Mouse (Mus musculus): ENCODE data around the gene Asb10. TPM values are rescaled to one million over a fixed set of nuclear protein-coding genes. Genes with fewer than 3 reads are reported as not detected.

Gene Asb10
- total and polyA plus RNA-seq, 3 experiments: 0.12 to 0.32 TPM; not detected in 1

DNA sequence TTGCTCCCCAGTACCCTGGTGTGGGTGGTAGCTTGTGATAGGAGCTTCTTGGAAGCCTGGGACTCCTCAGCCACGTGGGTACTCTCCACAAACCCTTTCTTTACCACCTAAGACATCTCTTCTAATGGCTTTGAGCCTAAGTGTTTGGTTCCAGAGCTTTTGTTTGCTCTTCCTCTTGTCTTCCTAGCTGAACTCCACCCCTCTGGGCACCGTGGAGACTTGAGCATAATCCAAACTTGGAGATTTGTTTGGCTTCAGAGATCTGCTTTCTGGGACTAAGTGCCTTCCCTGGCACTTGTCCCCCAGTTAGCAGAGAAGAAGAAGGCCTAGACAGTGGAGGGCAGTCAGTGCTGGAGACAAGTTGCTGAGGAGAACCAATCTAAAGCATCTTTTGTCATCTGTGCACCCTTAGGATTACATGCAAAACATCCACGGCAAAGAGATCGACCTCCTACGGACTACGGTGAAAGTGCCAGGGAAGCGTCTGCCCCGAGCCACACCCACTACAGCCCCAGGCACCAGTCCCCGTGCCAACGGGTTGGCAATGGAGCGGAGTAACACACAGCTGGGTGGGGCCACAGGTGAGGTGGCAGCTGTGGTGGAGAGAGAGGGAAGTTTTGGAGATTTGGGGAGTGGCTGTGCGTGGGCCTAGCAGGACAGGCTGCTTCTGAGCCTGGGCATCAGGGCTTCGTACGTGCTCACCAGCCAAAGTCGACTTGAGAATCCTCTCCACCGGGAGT lies 48.1 kb downstream of the Asb10 start:
- Histone ChIP-seq H3K27ac (ENCODE audit: control insufficient read depth, low read depth, low read length) (no peak overlapping the region), H3K9ac (ENCODE audit: control insufficient read depth, low read depth, low read length, poor library complexity, severe bottlenecking) (no peak overlapping the region), H3K4me3 (ENCODE audit: control insufficient read depth in 1 of 2, insufficient read depth in 1 of 2, low read depth in 2 of 2, low read length in 2 of 2) (no peak overlapping the region), H3K4me1 (ENCODE audit: control insufficient read depth in 1 of 2, insufficient read depth in 2 of 2, low read length in 2 of 2) (no peaks in the 10 kb centered on the region), H3K27me3 (ENCODE audit: control insufficient read depth in 1 of 2, insufficient read depth in 2 of 2, low read length in 2 of 2) (no peaks in the 10 kb centered on the region), H3K9me3 (replicated peaks; ENCODE audit: insufficient read depth, low read length) (no peaks in the 10 kb centered on the region), H3K36me3 (ENCODE audit: control insufficient read depth in 1 of 2, insufficient read depth in 2 of 2, low read length in 2 of 2) (peaks cover 0 to 17% of the 10 kb centered on the region in 2 experiments; a peak in 2 of 4 replicates), H3K79me2 (ENCODE audit: control insufficient read depth, insufficient read depth, low read length, poor library complexity) (no peaks in the 10 kb centered on the region)
- DNase-seq (ENCODE audit: low read depth, low spot score): no peak
- TF ChIP-seq NELFE (IDR thresholded peaks at IDR 0.05; ENCODE audit: low read depth, low read length) (no peak), TAL1 (IDR thresholded peaks at IDR 0.05; ENCODE audit: low read length) (no peak), MYB (IDR thresholded peaks at IDR 0.05; ENCODE audit: low read depth, low read length) (no peak), NRF1 (IDR thresholded peaks at IDR 0.05; ENCODE audit: insufficient read depth, low read depth, low read length, poor library complexity, severe bottlenecking) (no peak), SIN3A (IDR thresholded peaks at IDR 0.05; ENCODE audit: low read length) (no peak), RAD21 (IDR thresholded peaks at IDR 0.05; ENCODE audit: low read depth, low read length) (no peak), BHLHE40 (IDR thresholded peaks at IDR 0.05; ENCODE audit: borderline replicate concordance, low read depth, low read length) (no peak), CHD1 (IDR thresholded peaks at IDR 0.05; ENCODE audit: low read depth, low read length) (no peak), MEF2A (IDR thresholded peaks at IDR 0.05; ENCODE audit: extremely low read depth, insufficient replicate concordance, low read depth, low read length, poor library complexity, severe bottlenecking) (no peak), POLR2AphosphoS2 (IDR thresholded peaks at IDR 0.05; ENCODE audit: low read length) (no peak)

DNA sequence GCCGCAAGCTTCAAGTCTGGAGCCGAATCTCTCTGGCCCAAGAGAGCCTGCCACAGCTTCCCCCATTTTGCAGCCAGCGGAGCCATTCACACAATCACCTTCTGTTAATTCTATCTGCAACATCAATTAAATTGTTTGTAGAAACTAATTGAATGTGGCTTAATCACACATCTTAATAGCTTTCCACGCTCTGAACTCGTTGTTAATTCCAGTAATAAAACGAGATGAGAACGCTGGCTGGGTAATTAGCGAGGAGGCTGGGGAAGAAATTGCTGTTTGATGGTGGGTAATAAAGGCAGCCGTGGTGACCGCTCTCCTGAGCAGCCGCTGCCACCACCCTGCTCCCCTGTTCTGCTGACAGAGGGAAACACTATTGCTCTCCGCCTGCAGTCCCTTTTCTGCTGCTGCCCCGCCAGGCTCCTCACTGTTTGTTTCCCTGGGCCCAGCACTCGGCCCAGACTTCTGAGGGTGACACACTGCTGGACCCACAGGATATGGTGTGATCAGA lies 50.3 kb downstream of the Asb10 start:
- no peak for TF ChIP-seq CHD1 (IDR thresholded peaks at IDR 0.05; ENCODE audit: low read depth, low read length)
- no peaks in the 10 kb centered on the region for H3K27me3 ChIP-seq (ENCODE audit: control insufficient read depth in 1 of 2, insufficient read depth in 2 of 2, low read length in 2 of 2)
- H3K9me3 ChIP-seq (replicated peaks; ENCODE audit: insufficient read depth, low read length): no peaks in the 10 kb centered on the region
- H3K9ac ChIP-seq (ENCODE audit: control insufficient read depth, low read depth, low read length, poor library complexity, severe bottlenecking): no peak overlapping the region
- H3K27ac ChIP-seq (ENCODE audit: control insufficient read depth, low read depth, low read length): no peak overlapping the region
- H3K4me3 ChIP-seq (ENCODE audit: control insufficient read depth in 1 of 2, insufficient read depth in 1 of 2, low read depth in 2 of 2, low read length in 2 of 2): no peak overlapping the region
- H3K36me3 ChIP-seq (ENCODE audit: control insufficient read depth in 1 of 2, insufficient read depth in 2 of 2, low read length in 2 of 2): peaks cover 0 to 30% of the 10 kb centered on the region in 2 experiments; a peak in 2 of 4 replicates
- H3K79me2 ChIP-seq (ENCODE audit: control insufficient read depth, insufficient read depth, low read length, poor library complexity): no peaks in the 10 kb centered on the region
- DNase-seq (ENCODE audit: low read depth, low spot score): no peak
- no peaks in the 10 kb centered on the region for H3K4me1 ChIP-seq (ENCODE audit: control insufficient read depth in 1 of 2, insufficient read depth in 2 of 2, low read length in 2 of 2)

DNA sequence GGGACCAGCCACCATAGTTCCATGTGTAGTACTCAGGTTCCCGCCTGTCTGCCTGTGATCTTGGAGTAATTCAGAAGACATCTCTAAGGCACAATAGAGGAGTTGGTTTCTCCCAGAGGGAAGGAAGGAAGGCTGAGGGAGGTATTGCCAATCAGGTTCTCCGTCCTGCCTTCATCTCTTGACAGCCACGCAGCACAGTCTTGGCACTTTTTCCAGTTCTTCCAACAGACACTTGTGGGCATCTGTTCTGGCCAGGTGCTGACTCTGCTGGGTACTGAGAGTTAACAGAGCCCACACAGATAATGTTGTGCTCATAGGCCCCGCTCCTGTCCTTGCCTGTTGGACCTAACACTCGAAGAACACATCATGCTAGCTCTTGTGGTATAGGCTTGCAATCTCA lies 54.0 kb downstream of the Asb10 start:
- no peak overlapping the region for H3K27ac ChIP-seq (ENCODE audit: control insufficient read depth, low read depth, low read length)
- no peaks in the 10 kb centered on the region for H3K4me1 ChIP-seq (ENCODE audit: control insufficient read depth in 1 of 2, insufficient read depth in 2 of 2, low read length in 2 of 2)
- H3K27me3 ChIP-seq (ENCODE audit: control insufficient read depth in 1 of 2, insufficient read depth in 2 of 2, low read length in 2 of 2): no peaks in the 10 kb centered on the region
- H3K36me3 ChIP-seq (ENCODE audit: control insufficient read depth in 1 of 2, insufficient read depth in 2 of 2, low read length in 2 of 2): peaks cover 0 to 22% of the 10 kb centered on the region in 2 experiments; a peak in 2 of 4 replicates
- no peak overlapping the region for H3K4me3 ChIP-seq (ENCODE audit: control insufficient read depth in 1 of 2, insufficient read depth in 1 of 2, low read depth in 2 of 2, low read length in 2 of 2)
- TF ChIP-seq ZKSCAN1 (IDR thresholded peaks at IDR 0.05; ENCODE audit: low read depth, low read length) (no peak), BHLHE40 (IDR thresholded peaks at IDR 0.05; ENCODE audit: borderline replicate concordance, low read depth, low read length) (no peak), MAX (IDR thresholded peaks at IDR 0.05; ENCODE audit: low read length) (no peak), TBP (IDR thresholded peaks at IDR 0.05; ENCODE audit: low read depth, low read length) (no peak), JUND (IDR thresholded peaks at IDR 0.05; ENCODE audit: low read depth, low read length) (no peak), CTCF (IDR thresholded peaks at IDR 0.05 in 2 of 3, conservative IDR thresholded peaks at IDR 0.05 in 1 of 3; ENCODE audit: control insufficient read depth in 1 of 3, insufficient read depth in 1 of 3, low read depth in 2 of 3, low read length in 3 of 3, poor library complexity in 1 of 3, severe bottlenecking in 1 of 3) (no peak), KAT2A (conservative IDR thresholded peaks at IDR 0.05; ENCODE audit: low read depth, low read length) (no peak), ELF1 (IDR thresholded peaks at IDR 0.05; ENCODE audit: low read depth, low read length) (no peak), ETS1 (IDR thresholded peaks at IDR 0.05; ENCODE audit: low read depth, low read length) (no peak), CHD1 (IDR thresholded peaks at IDR 0.05; ENCODE audit: low read depth, low read length) (no peak), MXI1 (IDR thresholded peaks at IDR 0.05; ENCODE audit: low read depth, low read length) (no peak), RCOR1 (IDR thresholded peaks at IDR 0.05; ENCODE audit: low read depth, low read length) (no peak), POLR2AphosphoS5 (IDR thresholded peaks at IDR 0.05; ENCODE audit: borderline replicate concordance, low read depth, low read length) (no peak), POLR2A (IDR thresholded peaks at IDR 0.05; ENCODE audit: control insufficient read depth in 1 of 2, insufficient read depth in 1 of 2, low read depth in 1 of 2, low read length in 2 of 2, poor library complexity in 1 of 2) (no peak)
- H3K9ac ChIP-seq (ENCODE audit: control insufficient read depth, low read depth, low read length, poor library complexity, severe bottlenecking): no peak overlapping the region
- H3K9me3 ChIP-seq (replicated peaks; ENCODE audit: insufficient read depth, low read length): no peaks in the 10 kb centered on the region
- no peaks in the 10 kb centered on the region for H3K79me2 ChIP-seq (ENCODE audit: control insufficient read depth, insufficient read depth, low read length, poor library complexity)
- no peak for DNase-seq (ENCODE audit: low read depth, low spot score)
